Mouse (Mus musculus): ENCODE results near the gene Gm10964.

GRCm38 (mm10) chr3:103732116-103732515 lies 7.0 kb upstream of the Gm10964 start:
- no peak for TF ChIP-seq CTCF (IDR thresholded peaks at IDR 0.05; ENCODE audit: low read depth)
- no peak for TF ChIP-seq EP300 (optimal IDR thresholded peaks at IDR 0.05)
